Mouse (Mus musculus): ENCODE data around the gene Mfsd14a.

DNA sequence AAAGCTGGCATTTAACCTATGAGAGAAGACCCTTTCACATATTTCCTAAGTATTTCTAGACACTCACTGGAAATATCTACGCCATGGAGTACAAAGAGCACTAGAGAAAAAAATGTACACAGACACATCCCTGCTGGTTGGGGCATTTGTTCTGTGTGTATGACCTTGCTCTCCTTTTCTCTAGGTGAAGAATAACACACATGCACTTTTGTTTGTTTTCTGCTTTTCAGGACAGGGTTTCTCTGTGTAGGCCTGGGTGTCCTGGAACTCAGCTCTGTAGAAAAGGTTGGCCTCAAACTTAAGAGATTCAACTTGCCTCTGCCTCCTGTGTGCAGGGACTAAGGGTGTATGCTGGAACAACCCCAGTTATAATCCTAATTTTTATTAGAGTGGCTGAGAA lies 16.1 kb downstream of the Mfsd14a start:
- TF ChIP-seq CTCF (IDR thresholded peaks at IDR 0.05) (no peak), POLR2A (IDR thresholded peaks at IDR 0.05; ENCODE audit: insufficient read depth, low read depth, low read length) (no peak), EP300 (IDR thresholded peaks at IDR 0.05; ENCODE audit: insufficient read depth, low read depth, low read length) (no peak)
